Mouse (Mus musculus) forebrain, embryonic 15.5 days (tissue): Measurements from ENCODE around the gene Tsacc. TPM values are rescaled to one million over a fixed set of nuclear protein-coding genes. Genes with fewer than 3 reads are reported as not detected.

Source experiments
- ATAC-seq: fragments of 200-750 bp; cut with Nextera tagmentation; replicated peaks from 2 replicates; pipeline ENCODE4 v1.8.0; 2017; ENCODE audit warnings: mild to moderate bottlenecking, moderate TSS enrichment, moderate library complexity
- H3K27ac ChIP-seq: fragments of 300-500 bp; sonication (generic); replicated peaks from 2 replicates; pipeline ENCODE4 v1.5.1; 2015; ENCODE audit warnings: mild to moderate bottlenecking, inconsistent platforms
- H3K27me3 ChIP-seq: fragments of 300-500 bp; sonication (generic); 2 replicates; pipeline ENCODE4 v1.6.1; 2015; ENCODE audit warnings: inconsistent platforms
- H3K36me3 ChIP-seq: fragments of 300-500 bp; sonication (generic); 2 replicates; pipeline ENCODE4 v1.6.1; 2015; ENCODE audit warnings: mild to moderate bottlenecking, inconsistent platforms
- H3K4me1 ChIP-seq: fragments of 300-500 bp; sonication (generic); 2 replicates; pipeline ENCODE4 v1.6.1; 2015; ENCODE audit warnings: inconsistent platforms
- H3K4me2 ChIP-seq: fragments of 300-500 bp; sonication (generic); replicated peaks from 2 replicates; pipeline ENCODE4 v1.6.1; 2015; ENCODE audit warnings: mild to moderate bottlenecking, inconsistent platforms
- H3K4me3 ChIP-seq: fragments of 300-500 bp; sonication (generic); 2 replicates; pipeline ENCODE4 v1.5.1; 2015; ENCODE audit warnings: mild to moderate bottlenecking, inconsistent platforms
- H3K9ac ChIP-seq: fragments of 300-500 bp; sonication (generic); replicated peaks from 2 replicates; pipeline ENCODE4 v1.6.1; 2015; ENCODE audit warnings: mild to moderate bottlenecking, inconsistent platforms
- H3K9me3 ChIP-seq: fragments of 300-500 bp; sonication (generic); 2 replicates; pipeline ENCODE4 v1.6.1; 2016; ENCODE audit warnings: inconsistent platforms
- WGBS: fragments of 180-500 bp; shearing (Covaris S2); methylation state at CpG from one replicate; pipeline ENCODE4 v1.1.7; 2015; ENCODE audit warnings: mixed read lengths; 5-methylcytosine and 5-hydroxymethylcytosine counted together
- polyA plus RNA-seq: library from polyadenylated mRNA; unstranded; fragments of >200 nt; fragmentation: Nextera tagmentation; extraction: Ambion mirVana; gene quantifications from 2 replicates; pipeline ENCODE4 v1.2.1, GENCODE M21; 2015

Gene Tsacc
- polyA plus RNA-seq, 1 experiment from 2014 or later = 9.6 TPM

GRCm38 (mm10) chr3:88247666-88248065 lies 49.1 kb downstream of the Tsacc start:
- no peak overlapping the region for H3K4me3 ChIP-seq
- no peak for ATAC-seq
- 78% methylated on average over 9 of the region's 9 CpGs for WGBS
- H3K4me1 ChIP-seq = peaks cover 9% of the 10 kb centered on the region
- H3K27ac ChIP-seq = no peak overlapping the region
- H3K9ac ChIP-seq = no peak overlapping the region
- no peaks in the 10 kb centered on the region for H3K9me3 ChIP-seq
- no peaks in the 10 kb centered on the region for H3K27me3 ChIP-seq
- no peak overlapping the region for H3K4me2 ChIP-seq
- H3K36me3 ChIP-seq = no peaks in the 10 kb centered on the region

- Histone ChIP-seq H3K27me3 (no peaks in the 10 kb centered on the region), H3K27ac (no peak overlapping the region), H3K36me3 (no peaks in the 10 kb centered on the region), H3K4me2 (no peak overlapping the region), H3K4me3 (no peak overlapping the region), H3K9ac (no peak overlapping the region), H3K4me1 (peaks cover 27% of the 10 kb centered on the region), H3K9me3 (no peaks in the 10 kb centered on the region)
- ATAC-seq = no peak
- 19% methylated on average over 13 of the region's 13 CpGs for WGBS
Observed at GRCm38 (mm10) chr3:88245811-88246210, 51.0 kb downstream of the Tsacc start.

- H3K4me3 ChIP-seq = no peak overlapping the region
- no peak overlapping the region for H3K27ac ChIP-seq
- no peaks in the 10 kb centered on the region for H3K9me3 ChIP-seq
- no peaks in the 10 kb centered on the region for H3K27me3 ChIP-seq
- no peak overlapping the region for H3K4me2 ChIP-seq
- ATAC-seq = no peak
- H3K4me1 ChIP-seq = peaks cover 45% of the 10 kb centered on the region
- no peak overlapping the region for H3K9ac ChIP-seq
- H3K36me3 ChIP-seq = no peaks in the 10 kb centered on the region
- WGBS = 7% methylated on average over 2 of the region's 2 CpGs
Observed at GRCm38 (mm10) chr3:88244071-88244470, 52.7 kb downstream of the Tsacc start.

GRCm38 (mm10) chr3:88242531-88242930 lies 54.3 kb downstream of the Tsacc start:
- WGBS = under 1% methylated on average over 13 of the region's 13 CpGs
- no peak overlapping the region for H3K4me3 ChIP-seq
- peak overlapping the region; percentile 23; the same call in 1 of the 2 replicates for H3K9ac ChIP-seq
- H3K4me2 ChIP-seq = peak overlapping the region; percentile 20; the same call in 1 of the 2 replicates
- H3K36me3 ChIP-seq = no peaks in the 10 kb centered on the region
- ATAC-seq = peak; percentile 59
- no peaks in the 10 kb centered on the region for H3K27me3 ChIP-seq
- peak overlapping the region; percentile 99 for H3K27ac ChIP-seq
- peaks cover 60% of the 10 kb centered on the region for H3K4me1 ChIP-seq
- H3K9me3 ChIP-seq = no peaks in the 10 kb centered on the region

- Histone ChIP-seq H3K9ac (peak overlapping the region; percentile 41), H3K36me3 (no peaks in the 10 kb centered on the region), H3K4me1 (peaks cover 73% of the 10 kb centered on the region), H3K27me3 (no peaks in the 10 kb centered on the region), H3K9me3 (no peaks in the 10 kb centered on the region), H3K4me2 (peak overlapping the region; percentile 44), H3K4me3 (peak overlapping the region; percentile 15), H3K27ac (peak overlapping the region; percentile 99)
- 1% methylated on average over 46 of the region's 48 CpGs for WGBS
- ATAC-seq = 0 out of 2 replicates have a peak, but pooled peaks have one; percentile 5
Observed at GRCm38 (mm10) chr3:88241045-88241786, 55.6 kb downstream of the Tsacc start.

- Histone ChIP-seq H3K4me3 (no peak overlapping the region), H3K9ac (0 out of 2 replicates have a peak overlapping the region, but pooled peaks have one; percentile 5), H3K36me3 (no peaks in the 10 kb centered on the region), H3K9me3 (no peaks in the 10 kb centered on the region), H3K27me3 (no peaks in the 10 kb centered on the region), H3K4me1 (peaks cover 84% of the 10 kb centered on the region), H3K4me2 (no peak overlapping the region), H3K27ac (peak overlapping the region; percentile 99)
- 45% methylated on average over 4 of the region's 4 CpGs for WGBS
- ATAC-seq = no peak
Observed at GRCm38 (mm10) chr3:88239446-88239845, 57.4 kb downstream of the Tsacc start.

GRCm38 (mm10) chr3:88238866-88239391 lies 57.9 kb downstream of the Tsacc start:
- no peaks in the 10 kb centered on the region for H3K27me3 ChIP-seq
- no peak overlapping the region for H3K4me2 ChIP-seq
- H3K36me3 ChIP-seq = no peaks in the 10 kb centered on the region
- no peaks in the 10 kb centered on the region for H3K9me3 ChIP-seq
- peak; percentile 75 for ATAC-seq
- 14% methylated on average over 8 of the region's 8 CpGs for WGBS
- no peak overlapping the region for H3K4me3 ChIP-seq
- 0 out of 2 replicates have a peak overlapping the region, but pooled peaks have one; percentile 5 for H3K9ac ChIP-seq
- peak overlapping the region; percentile 99 for H3K27ac ChIP-seq
- peaks cover 89% of the 10 kb centered on the region for H3K4me1 ChIP-seq

GRCm38 (mm10) chr3:88237556-88238194 lies 59.1 kb downstream of the Tsacc start:
- Histone ChIP-seq H3K4me1 (peaks cover 93% of the 10 kb centered on the region), H3K27ac (peak overlapping the region; percentile 99), H3K27me3 (no peaks in the 10 kb centered on the region), H3K9ac (0 out of 2 replicates have a peak overlapping the region, but pooled peaks have one; percentile 10), H3K4me3 (no peak overlapping the region), H3K9me3 (no peaks in the 10 kb centered on the region), H3K36me3 (no peaks in the 10 kb centered on the region), H3K4me2 (no peak overlapping the region)
- 5% methylated on average over 10 of the region's 10 CpGs for WGBS
- ATAC-seq = no peak

- no peaks in the 10 kb centered on the region for H3K9me3 ChIP-seq
- 0 out of 2 replicates have a peak overlapping the region, but pooled peaks have one; percentile 10 for H3K9ac ChIP-seq
- no peak overlapping the region for H3K4me3 ChIP-seq
- peak overlapping the region; percentile 99 for H3K27ac ChIP-seq
- no peak overlapping the region for H3K4me2 ChIP-seq
- H3K4me1 ChIP-seq = peaks cover 93% of the 10 kb centered on the region
- no peaks in the 10 kb centered on the region for H3K27me3 ChIP-seq
- no peaks in the 10 kb centered on the region for H3K36me3 ChIP-seq
- ATAC-seq = no peak
- 7% methylated on average over 6 of the region's 6 CpGs for WGBS
Observed at GRCm38 (mm10) chr3:88237161-88237555, 59.6 kb downstream of the Tsacc start.

GRCm38 (mm10) chr3:88235616-88236015 lies 61.2 kb downstream of the Tsacc start:
- no peaks in the 10 kb centered on the region for H3K27me3 ChIP-seq
- H3K4me1 ChIP-seq = peaks cover 93% of the 10 kb centered on the region
- WGBS = 42% methylated on average over 2 of the region's 2 CpGs
- H3K27ac ChIP-seq = peak overlapping the region; percentile 99
- no peak for ATAC-seq
- no peak overlapping the region for H3K4me2 ChIP-seq
- peaks cover 3% of the 10 kb centered on the region; the same call in 1 of the 2 replicates for H3K36me3 ChIP-seq
- no peak overlapping the region for H3K9ac ChIP-seq
- no peaks in the 10 kb centered on the region for H3K9me3 ChIP-seq
- H3K4me3 ChIP-seq = no peak overlapping the region

- ATAC-seq = no peak
- peaks cover 93% of the 10 kb centered on the region for H3K4me1 ChIP-seq
Observed at GRCm38 (mm10) chr3:88235216-88235615, 61.6 kb downstream of the Tsacc start.

GRCm38 (mm10) chr3:88234041-88234440 lies 62.8 kb downstream of the Tsacc start:
- Histone ChIP-seq H3K9ac (no peak overlapping the region), H3K9me3 (no peaks in the 10 kb centered on the region), H3K27ac (peak overlapping the region; percentile 99), H3K4me1 (peaks cover 92% of the 10 kb centered on the region), H3K4me2 (no peak overlapping the region), H3K36me3 (peaks cover 17% of the 10 kb centered on the region), H3K27me3 (no peaks in the 10 kb centered on the region), H3K4me3 (no peak overlapping the region)
- 33% methylated on average over 8 of the region's 8 CpGs for WGBS
- ATAC-seq = no peak

More at GRCm38 (mm10) chr3:88235216-88235615, 61.6 kb downstream of the Tsacc start:
- WGBS = 6% methylated on average over 3 of the region's 3 CpGs
- H3K27me3 ChIP-seq = no peaks in the 10 kb centered on the region
- H3K4me3 ChIP-seq = no peak overlapping the region
- peaks cover 7% of the 10 kb centered on the region for H3K36me3 ChIP-seq
- H3K9ac ChIP-seq = no peak overlapping the region
- no peaks in the 10 kb centered on the region for H3K9me3 ChIP-seq
- no peak overlapping the region for H3K4me2 ChIP-seq
- H3K27ac ChIP-seq = peak overlapping the region; percentile 99
